Mouse (Mus musculus) embryonic facial prominence, embryonic 14.5 days (tissue): ENCODE measurements around the gene Poc1b. TPM values are rescaled to one million over a fixed set of nuclear protein-coding genes. Genes with fewer than 3 reads are reported as not detected.

Experiments
- ATAC-seq: fragments of 200-750 bp; cut with Nextera tagmentation; 2 replicates; pipeline ENCODE4 v1.8.0; 2017; ENCODE audit warnings: low read depth, moderate number of reproducible peaks, moderate TSS enrichment
- DNase-seq: peaks from one replicate; pipeline ENCODE4 v3.0.0-alpha.2; 2015; ENCODE audit warnings: low spot score
- H3K27ac ChIP-seq: fragments of 300-500 bp; sonication (generic); replicated peaks from 2 replicates; pipeline ENCODE4 v1.5.1; 2014; ENCODE audit warnings: low read depth, mild to moderate bottlenecking, low read length, moderate library complexity
- H3K27me3 ChIP-seq: fragments of 300-500 bp; sonication (generic); replicated peaks from 2 replicates; pipeline ENCODE4 v1.6.1; 2014; ENCODE audit warnings: low read length; ENCODE audit not compliant: control insufficient read depth, insufficient read depth
- H3K36me3 ChIP-seq: fragments of 300-500 bp; sonication (generic); 2 replicates; pipeline ENCODE4 v1.6.1; 2014; ENCODE audit warnings: low read length, mixed read lengths; ENCODE audit not compliant: control insufficient read depth, insufficient read depth
- H3K4me1 ChIP-seq: fragments of 300-500 bp; sonication (generic); 2 replicates; pipeline ENCODE4 v1.6.1; 2014; ENCODE audit warnings: antibody characterized with exemption, low read length; ENCODE audit not compliant: control insufficient read depth, insufficient read depth
- H3K4me2 ChIP-seq: fragments of 300-500 bp; sonication (generic); 2 replicates; pipeline ENCODE4 v1.6.1; 2014; ENCODE audit warnings: low read depth, mild to moderate bottlenecking, low read length, moderate library complexity, mixed read lengths
- H3K4me3 ChIP-seq: fragments of 300-500 bp; sonication (generic); 2 replicates; pipeline ENCODE4 v1.5.1; 2014; ENCODE audit warnings: low read depth, mild to moderate bottlenecking, low read length
- H3K9ac ChIP-seq: fragments of 300-500 bp; sonication (generic); 2 replicates; pipeline ENCODE4 v1.6.1; 2014; ENCODE audit warnings: low read depth, mild to moderate bottlenecking, low read length, moderate library complexity, mixed read lengths
- H3K9me3 ChIP-seq: fragments of 300-500 bp; sonication (generic); 2 replicates; pipeline ENCODE4 v1.6.1; 2016; ENCODE audit warnings: low read length; ENCODE audit not compliant: control insufficient read depth
- WGBS: fragments of 180-500 bp; shearing (Covaris S2); extraction: QIAGEN DNeasy Blood & Tissue Kit; methylation state at CpG from one replicate; pipeline ENCODE4 v1.1.7; 2014; 5-methylcytosine and 5-hydroxymethylcytosine counted together
- polyA plus RNA-seq: library from polyadenylated mRNA; unstranded; fragments of >200 nt; fragmentation: Nextera tagmentation; extraction: Ambion mirVana; gene quantifications from 2 replicates; pipeline ENCODE4 v1.2.1, GENCODE M21; 2014

Poc1b gene
- polyA plus RNA-seq, 1 experiment from 2014 or later, result 18.9 TPM

- WGBS, result 37% methylated on average over 6 of the region's 6 CpGs
- DNase-seq, result peak; percentile 66
- ATAC-seq, result peak; percentile 75
- no peaks in the 10 kb centered on the region for H3K36me3 ChIP-seq
- H3K4me1 ChIP-seq, result 0 out of 2 replicates have a peak, but pooled peaks cover 8% of the 10 kb centered on the region
- no peak overlapping the region for H3K4me3 ChIP-seq
- H3K9ac ChIP-seq, result no peak overlapping the region
- H3K27ac ChIP-seq, result no peak overlapping the region
- H3K4me2 ChIP-seq, result no peak overlapping the region
- H3K27me3 ChIP-seq, result no peaks in the 10 kb centered on the region
- H3K9me3 ChIP-seq, result no peaks in the 10 kb centered on the region
Observed at GRCm38 (mm10) chr10:99118697-99119096, 11.9 kb downstream of the Poc1b start.

GRCm38 (mm10) chr10:99119471-99119870 lies 12.6 kb downstream of the Poc1b start:
- no peak overlapping the region for H3K4me2 ChIP-seq
- DNase-seq, result no peak
- H3K4me1 ChIP-seq, result 0 out of 2 replicates have a peak, but pooled peaks cover 8% of the 10 kb centered on the region
- 83% methylated on average over 4 of the region's 4 CpGs for WGBS
- ATAC-seq, result no peak
- no peak overlapping the region for H3K9ac ChIP-seq
- no peaks in the 10 kb centered on the region for H3K9me3 ChIP-seq
- no peak overlapping the region for H3K27ac ChIP-seq
- no peak overlapping the region for H3K4me3 ChIP-seq
- H3K36me3 ChIP-seq, result no peaks in the 10 kb centered on the region
- H3K27me3 ChIP-seq, result no peaks in the 10 kb centered on the region

GRCm38 (mm10) chr10:99126225-99126624 lies 19.4 kb downstream of the Poc1b start, which contains the start of gene Phxr2:
TSS of gene Phxr2 (minus strand) at chr10:99126325.
- no peaks in the 10 kb centered on the region for H3K4me1 ChIP-seq
- no peaks in the 10 kb centered on the region for H3K9me3 ChIP-seq
- ATAC-seq (no peak), DNase-seq (no peak)
- H3K36me3 ChIP-seq, result no peaks in the 10 kb centered on the region
- H3K4me3 ChIP-seq, result no peak within 1 kb of the TSS
- no peaks in the 10 kb centered on the region for H3K27me3 ChIP-seq
- H3K9ac ChIP-seq, result no peak within 1 kb of the TSS
- H3K4me2 ChIP-seq, result no peak within 1 kb of the TSS
- 78% methylated on average over 4 of the region's 4 CpGs for WGBS
- no peak within 1 kb of the TSS for H3K27ac ChIP-seq

- Histone ChIP-seq H3K4me3 (no peak overlapping the region), H3K4me1 (no peaks in the 10 kb centered on the region), H3K4me2 (no peak overlapping the region), H3K36me3 (no peaks in the 10 kb centered on the region), H3K9ac (no peak overlapping the region), H3K27ac (no peak overlapping the region), H3K9me3 (no peaks in the 10 kb centered on the region), H3K27me3 (no peaks in the 10 kb centered on the region)
- 88% methylated on average over 14 of the region's 14 CpGs for whole genome bisulfite sequencing
- ATAC-seq (no peak), DNase-seq (no peak)
Observed at GRCm38 (mm10) chr10:99126954-99127353, 20.1 kb downstream of the Poc1b start.

GRCm38 (mm10) chr10:99127691-99128261 lies 20.9 kb downstream of the Poc1b start:
- WGBS, result 64% methylated on average over 11 of the region's 11 CpGs
- Histone ChIP-seq H3K9ac (no peak overlapping the region), H3K4me2 (no peak overlapping the region), H3K27me3 (no peaks in the 10 kb centered on the region), H3K9me3 (no peaks in the 10 kb centered on the region), H3K4me1 (no peaks in the 10 kb centered on the region), H3K36me3 (0 out of 2 replicates have a peak, but pooled peaks cover under 1% of the 10 kb centered on the region), H3K4me3 (no peak overlapping the region), H3K27ac (no peak overlapping the region)
- ATAC-seq (no peak), DNase-seq (peak; percentile 38)

GRCm38 (mm10) chr10:99130611-99131010 lies 23.8 kb downstream of the Poc1b start:
- Histone ChIP-seq H3K27me3 (no peaks in the 10 kb centered on the region), H3K36me3 (peaks cover 2% of the 10 kb centered on the region; the same call in 1 of the 2 replicates), H3K9me3 (no peaks in the 10 kb centered on the region), H3K4me2 (no peak overlapping the region), H3K9ac (no peak overlapping the region), H3K4me3 (no peak overlapping the region), H3K27ac (no peak overlapping the region), H3K4me1 (no peaks in the 10 kb centered on the region)
- ATAC-seq, result 0 out of 2 replicates have a peak, but pooled peaks have one; percentile 7
- peak; percentile 39 for DNase-seq
- 50% methylated on average over 6 of the region's 6 CpGs for WGBS

GRCm38 (mm10) chr10:99131298-99131697 lies 24.5 kb downstream of the Poc1b start:
- 74% methylated on average over 5 of the region's 5 CpGs for WGBS
- ATAC-seq (no peak), DNase-seq (no peak)
- Histone ChIP-seq H3K9me3 (no peaks in the 10 kb centered on the region), H3K9ac (no peak overlapping the region), H3K4me1 (no peaks in the 10 kb centered on the region), H3K4me2 (no peak overlapping the region), H3K27me3 (no peaks in the 10 kb centered on the region), H3K36me3 (peaks cover 2% of the 10 kb centered on the region; the same call in 1 of the 2 replicates), H3K27ac (no peak overlapping the region), H3K4me3 (no peak overlapping the region)

GRCm38 (mm10) chr10:99132189-99132588 lies 25.4 kb downstream of the Poc1b start:
- Histone ChIP-seq H3K27ac (no peak overlapping the region), H3K4me1 (no peaks in the 10 kb centered on the region), H3K9ac (no peak overlapping the region), H3K4me2 (no peak overlapping the region), H3K36me3 (peaks cover 2% of the 10 kb centered on the region; the same call in 1 of the 2 replicates), H3K9me3 (no peaks in the 10 kb centered on the region), H3K27me3 (no peaks in the 10 kb centered on the region), H3K4me3 (no peak overlapping the region)
- DNase-seq, result peak; percentile 82
- WGBS, result 71% methylated on average over 6 of the region's 6 CpGs
- peak; percentile 89 for ATAC-seq
